Mouse (Mus musculus): ENCODE data around the gene Hand1.

GRCm38 (mm10) chr11:57850931-57851330 is 18.3 kb upstream of the Hand1 start:
- TF ChIP-seq ZC3H11A (IDR thresholded peaks at IDR 0.05; ENCODE audit: borderline replicate concordance, low read depth, low read length) (no peak), CHD2 (IDR thresholded peaks at IDR 0.05; ENCODE audit: low read depth, low read length) (no peak), HCFC1 (IDR thresholded peaks at IDR 0.05; ENCODE audit: borderline replicate concordance, insufficient read depth, low read length) (no peak), MAFK (IDR thresholded peaks at IDR 0.05; ENCODE audit: insufficient read depth, low read depth, low read length) (no peak), ZNF384 (IDR thresholded peaks at IDR 0.05; ENCODE audit: low read depth, low read length) (no peak)

Data from ES-E14 (cell line).